Comparison of ENCODE assay signal across 21 mouse cellular contexts in the genomic region with DNA sequence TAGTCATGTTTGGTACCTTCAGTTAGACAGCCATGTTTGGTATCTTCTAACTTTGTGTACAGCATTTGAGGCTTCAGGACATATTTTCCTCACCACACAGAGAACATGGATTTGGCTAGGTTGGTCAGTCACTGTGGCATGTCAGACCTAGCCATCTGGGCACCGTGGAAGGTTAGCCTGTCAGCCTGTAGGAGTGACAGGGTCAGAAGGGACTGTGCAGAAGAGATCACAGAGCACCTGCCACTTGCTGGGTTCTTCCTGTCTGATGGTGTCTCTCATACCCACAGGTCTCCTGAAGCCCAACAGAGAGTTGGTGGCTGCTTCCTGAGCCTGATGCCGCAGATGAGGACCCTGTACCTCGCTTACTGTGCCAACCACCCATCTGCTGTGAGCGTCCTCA.
"Had no signal": no experiment of that assay in that cellular context is flagged by ENCODE, and none has a peak within 500 bp of the region (broad histone marks: within the 10 kb centered on the region; RNA-seq: fewer than 3 reads in every experiment).

No protein-coding gene starts in this region.

- DNase-seq: heart, postnatal 10 days; heart, postnatal 14 days; heart, postnatal 36 days; heart, postnatal 4 days; kidney, adult 11 months; kidney, adult 18-20 months; kidney, adult 2 months; kidney, adult 8-10 months; kidney, adult 9 months; kidney, postnatal 10 days; kidney, postnatal 14 days; kidney, postnatal 25 days; kidney, postnatal 36 days; kidney, postnatal 4 days; layer of hippocampus, adult 9-11 months; layer of hippocampus, postnatal 36 days had no signal

- ATAC-seq: hindbrain, embryonic 16.5 days; inflammation-experienced regulatory T-cells, adult 6 months; intestine, embryonic 15.5 days; intestine, embryonic 16.5 days; intestine, postnatal 0 days had no signal
